Mouse (Mus musculus) bone marrow macrophage, adult 2 months (primary cell): Measurements from ENCODE around the gene Zfp800.

Experiments used
- CTCF ChIP-seq: IDR thresholded peaks from 2 replicates; pipeline ENCODE4 v1.5.1; 2012; ENCODE audit warnings: low read depth, mild to moderate bottlenecking, low read length, moderate library complexity
- POLR2A ChIP-seq: IDR thresholded peaks from 2 replicates; pipeline ENCODE4 v1.6.1; 2012; ENCODE audit warnings: mild to moderate bottlenecking, low read depth, low read length, borderline replicate concordance

- no peak for TF ChIP-seq CTCF
- TF ChIP-seq POLR2A: no peak
These were observed 195.0 kb downstream of the Zfp800 start for GRCm38 (mm10) chr6:28202833-28203232.
